Mouse (Mus musculus): Measurements from ENCODE around the gene Cr1l. TPM values are rescaled to one million over a fixed set of nuclear protein-coding genes. Genes with fewer than 3 reads are reported as not detected.

The Cr1l gene
- 25.2 and 47.2 TPM in 2 replicates for polyA plus RNA-seq (2012; rRNA removed)

GRCm38 (mm10) chr1:195130953-195131674 lies at the start of gene Cr1l:
Gene Cr1l (minus strand): TSS chr1:195131586.
- TF ChIP-seq POLR2A (IDR thresholded peaks at IDR 0.05; ENCODE audit: low read depth, low read length), result peak; percentile 74; the same call in 1 of the 2 replicates
- TF ChIP-seq CTCF (IDR thresholded peaks at IDR 0.05; ENCODE audit: extremely low read depth, insufficient read depth, insufficient read length, insufficient replicate concordance), result peak; percentile 70; the same call in 1 of the 2 replicates
- WGBS, result under 1% methylated on average over 31 of the region's 31 CpGs
- H3K4me1 ChIP-seq (ENCODE audit: control insufficient read depth, insufficient read depth, insufficient read length), result no peaks in the 10 kb centered on the region; the same call in 1 of the 2 replicates
- H3K4me3 ChIP-seq (ENCODE audit: extremely low read depth, insufficient read depth, insufficient read length), result peak within 1 kb of the TSS; percentile 74
- peak within 1 kb of the TSS; percentile 99 for H3K27ac ChIP-seq (ENCODE audit: insufficient read depth, low read length)
- no peaks in the 10 kb centered on the region for H3K27me3 ChIP-seq (ENCODE audit: control insufficient read depth, insufficient read depth, low read length)
- peaks cover 16% of the 10 kb centered on the region for H3K36me3 ChIP-seq (ENCODE audit: control insufficient read depth, insufficient read depth, low read length)
- DNase-seq (ENCODE audit: low read depth in 1 of 2, low spot score in 2 of 2), result peak; percentile 79 to 93

GRCm38 (mm10) chr1:195175980-195176931 lies 44.9 kb upstream of the Cr1l start, which contains the start of gene Cr2:
Gene Cr2 (minus strand): TSS chr1:195176716.
- Histone ChIP-seq H3K27me3 (ENCODE audit: control insufficient read depth, insufficient read depth, low read length) (no peaks in the 10 kb centered on the region), H3K4me1 (ENCODE audit: control insufficient read depth, insufficient read depth, insufficient read length) (peaks cover 2% of the 10 kb centered on the region; the same call in 1 of the 2 replicates), H3K4me3 (ENCODE audit: extremely low read depth, insufficient read depth, insufficient read length) (peak within 1 kb of the TSS; percentile 62), H3K36me3 (ENCODE audit: control insufficient read depth, insufficient read depth, low read length) (no peaks in the 10 kb centered on the region), H3K27ac (ENCODE audit: insufficient read depth, low read length) (peak within 1 kb of the TSS; percentile 75)
- DNase-seq (ENCODE audit: low read depth in 1 of 2, low spot score in 2 of 2), result peak; percentile 82 to 95
- peak; percentile 59; the same call in 1 of the 2 replicates for TF ChIP-seq CTCF (IDR thresholded peaks at IDR 0.05; ENCODE audit: extremely low read depth, insufficient read depth, insufficient read length, insufficient replicate concordance)
- peak; percentile 78 for TF ChIP-seq POLR2A (IDR thresholded peaks at IDR 0.05; ENCODE audit: low read depth, low read length)
- WGBS, result 8% methylated on average over 20 of the region's 20 CpGs

GRCm38 (mm10) chr1:195164996-195165755 lies 33.8 kb upstream of the Cr1l start:
- peaks cover 16% of the 10 kb centered on the region for H3K36me3 ChIP-seq (ENCODE audit: control insufficient read depth, insufficient read depth, low read length)
- no peaks in the 10 kb centered on the region for H3K27me3 ChIP-seq (ENCODE audit: control insufficient read depth, insufficient read depth, low read length)
- TF ChIP-seq CTCF (IDR thresholded peaks at IDR 0.05; ENCODE audit: extremely low read depth, insufficient read depth, insufficient read length, insufficient replicate concordance) (no peak), POLR2A (IDR thresholded peaks at IDR 0.05; ENCODE audit: low read depth, low read length) (no peak)
- no peak overlapping the region for H3K4me3 ChIP-seq (ENCODE audit: extremely low read depth, insufficient read depth, insufficient read length)
- 84% methylated on average over 9 of the region's 9 CpGs for WGBS
- H3K4me1 ChIP-seq (ENCODE audit: control insufficient read depth, insufficient read depth, insufficient read length), result no peaks in the 10 kb centered on the region
- no peak for DNase-seq (ENCODE audit: low read depth in 1 of 2, low spot score in 2 of 2)
- no peak overlapping the region for H3K27ac ChIP-seq (ENCODE audit: insufficient read depth, low read length)

GRCm38 (mm10) chr1:195132070-195132469 lies 684 bp upstream of the Cr1l start:
- TF ChIP-seq POLR2A (IDR thresholded peaks at IDR 0.05; ENCODE audit: low read depth, low read length) (no peak), CTCF (IDR thresholded peaks at IDR 0.05; ENCODE audit: extremely low read depth, insufficient read depth, insufficient read length, insufficient replicate concordance) (no peak)
- no peak overlapping the region for H3K27ac ChIP-seq (ENCODE audit: insufficient read depth, low read length)
- DNase-seq (ENCODE audit: low read depth in 1 of 2, low spot score in 2 of 2), result no peak

GRCm38 (mm10) chr1:195131675-195132015 lies 259 bp upstream of the Cr1l start:
- WGBS, result 11% methylated on average over 4 of the region's 4 CpGs

More at GRCm38 (mm10) chr1:195132070-195132469, 684 bp upstream of the Cr1l start:
- no peaks in the 10 kb centered on the region; the same call in 1 of the 2 replicates for H3K4me1 ChIP-seq (ENCODE audit: control insufficient read depth, insufficient read depth, insufficient read length)
- WGBS, result 37% methylated on average over 3 of the region's 3 CpGs
- peaks cover 20% of the 10 kb centered on the region for H3K36me3 ChIP-seq (ENCODE audit: control insufficient read depth, insufficient read depth, low read length)
- H3K27me3 ChIP-seq (ENCODE audit: control insufficient read depth, insufficient read depth, low read length), result no peaks in the 10 kb centered on the region
- H3K4me3 ChIP-seq (ENCODE audit: extremely low read depth, insufficient read depth, insufficient read length), result no peak overlapping the region

GRCm38 (mm10) chr1:195130479-195130878 lies 907 bp downstream of the Cr1l start:
- Histone ChIP-seq H3K4me3 (ENCODE audit: extremely low read depth, insufficient read depth, insufficient read length) (peak overlapping the region; percentile 74), H3K27ac (ENCODE audit: insufficient read depth, low read length) (peak overlapping the region; percentile 99; the same call in 1 of the 2 replicates), H3K36me3 (ENCODE audit: control insufficient read depth, insufficient read depth, low read length) (peaks cover 15% of the 10 kb centered on the region), H3K27me3 (ENCODE audit: control insufficient read depth, insufficient read depth, low read length) (no peaks in the 10 kb centered on the region), H3K4me1 (ENCODE audit: control insufficient read depth, insufficient read depth, insufficient read length) (no peaks in the 10 kb centered on the region; the same call in 1 of the 2 replicates)
- DNase-seq (ENCODE audit: low read depth in 1 of 2, low spot score in 2 of 2), result no peak
- TF ChIP-seq CTCF (IDR thresholded peaks at IDR 0.05; ENCODE audit: extremely low read depth, insufficient read depth, insufficient read length, insufficient replicate concordance), result no peak
- TF ChIP-seq POLR2A (IDR thresholded peaks at IDR 0.05; ENCODE audit: low read depth, low read length), result no peak
- 3% methylated on average over 2 of the region's 2 CpGs for WGBS

More at GRCm38 (mm10) chr1:195131675-195132015, 259 bp upstream of the Cr1l start:
- H3K4me1 ChIP-seq (ENCODE audit: control insufficient read depth, insufficient read depth, insufficient read length), result no peaks in the 10 kb centered on the region; the same call in 1 of the 2 replicates
- H3K27ac ChIP-seq (ENCODE audit: insufficient read depth, low read length), result peak overlapping the region; percentile 99; the same call in 1 of the 2 replicates
- TF ChIP-seq CTCF (IDR thresholded peaks at IDR 0.05; ENCODE audit: extremely low read depth, insufficient read depth, insufficient read length, insufficient replicate concordance) (no peak), POLR2A (IDR thresholded peaks at IDR 0.05; ENCODE audit: low read depth, low read length) (no peak)
- peak overlapping the region; percentile 39; the same call in 1 of the 2 replicates for H3K4me3 ChIP-seq (ENCODE audit: extremely low read depth, insufficient read depth, insufficient read length)
- peaks cover 19% of the 10 kb centered on the region for H3K36me3 ChIP-seq (ENCODE audit: control insufficient read depth, insufficient read depth, low read length)
- DNase-seq (ENCODE audit: low read depth in 1 of 2, low spot score in 2 of 2), result no peak
- H3K27me3 ChIP-seq (ENCODE audit: control insufficient read depth, insufficient read depth, low read length), result no peaks in the 10 kb centered on the region
